Mouse (Mus musculus) C2C12 (cell line): ENCODE measurements around the gene Phactr3.

Experiments
- CEBPB ChIP-seq: IDR thresholded peaks from one replicate; pipeline ENCODE4 v1.6.1; 2011; ENCODE audit warnings: low read depth, mild to moderate bottlenecking, control low read depth, moderate library complexity
- CTCF ChIP-seq: IDR thresholded peaks from one replicate; pipeline ENCODE4 v1.5.1; 2011; ENCODE audit not compliant: control insufficient read depth, insufficient read depth, insufficient read length
- FOSL1 ChIP-seq: IDR thresholded peaks from one replicate; pipeline ENCODE4 v1.8.0; 2011; ENCODE audit warnings: mild to moderate bottlenecking, low read length; ENCODE audit not compliant: poor library complexity, insufficient read depth, severe bottlenecking
- MAX ChIP-seq: IDR thresholded peaks from one replicate; pipeline ENCODE4 v1.6.1; 2011; ENCODE audit warnings: mild to moderate bottlenecking, control low read depth
- MYOD1 ChIP-seq: IDR thresholded peaks from one replicate; pipeline ENCODE4 v1.6.1; 2011; ENCODE audit warnings: low read depth; ENCODE audit not compliant: control insufficient read depth, insufficient read length
- MYOG ChIP-seq: IDR thresholded peaks from one replicate; pipeline ENCODE4 v1.6.1; 2011; ENCODE audit not compliant: control insufficient read depth, insufficient read length; ENCODE audit errors: extremely low read depth
- USF1 ChIP-seq: IDR thresholded peaks from one replicate; pipeline ENCODE4 v1.6.1; 2011; ENCODE audit warnings: low read depth, mild to moderate bottlenecking, control low read depth, moderate library complexity

- TF ChIP-seq CTCF (no peak), MYOG (no peak), MYOD1 (no peak), CEBPB (no peak), USF1 (no peak), MAX (no peak), FOSL1 (no peak)
Measured at GRCm38 (mm10) chr2:178246767-178247166, 128.0 kb downstream of the Phactr3 start.
